Mouse (Mus musculus) regulatory T cell (primary cell): Measurements from ENCODE around the gene Pacs2.

ENCODE experiments used
- in situ Hi-C: fragments of 300-600 bp; cut with MboI, MseI; formaldehyde crosslinking; loops from one replicate; pipeline ENCODE4 v1.15.1; 2025; ENCODE audit warnings: high pct_unique_total_duplicates

The Pacs2 gene

GRCm38 (mm10) chr12:113011702-113012360 lies 2.5 kb upstream of the Pacs2 start:
- in situ Hi-C loops, result no loop called here

DNA sequence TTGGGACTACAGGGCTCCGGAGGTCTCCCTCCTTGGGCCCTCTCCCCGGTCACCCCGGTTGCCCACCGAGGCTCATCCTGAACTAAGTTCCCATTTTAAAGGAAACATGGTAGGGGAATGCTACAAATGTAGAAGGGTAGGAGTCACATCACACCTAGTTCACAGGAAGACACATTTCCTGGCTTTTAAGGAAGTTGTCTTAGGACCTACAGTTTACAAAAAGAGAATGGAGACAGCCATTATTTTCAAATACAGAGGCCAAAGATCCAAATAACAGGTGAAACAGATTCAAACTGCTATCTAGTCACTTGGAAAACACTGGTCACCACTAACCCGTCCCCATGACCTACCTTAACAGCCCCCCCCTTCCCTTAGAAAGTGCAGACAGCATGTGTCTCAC lies 1.9 kb upstream of the Pacs2 start:
- in situ Hi-C loops, result no loop called here

DNA sequence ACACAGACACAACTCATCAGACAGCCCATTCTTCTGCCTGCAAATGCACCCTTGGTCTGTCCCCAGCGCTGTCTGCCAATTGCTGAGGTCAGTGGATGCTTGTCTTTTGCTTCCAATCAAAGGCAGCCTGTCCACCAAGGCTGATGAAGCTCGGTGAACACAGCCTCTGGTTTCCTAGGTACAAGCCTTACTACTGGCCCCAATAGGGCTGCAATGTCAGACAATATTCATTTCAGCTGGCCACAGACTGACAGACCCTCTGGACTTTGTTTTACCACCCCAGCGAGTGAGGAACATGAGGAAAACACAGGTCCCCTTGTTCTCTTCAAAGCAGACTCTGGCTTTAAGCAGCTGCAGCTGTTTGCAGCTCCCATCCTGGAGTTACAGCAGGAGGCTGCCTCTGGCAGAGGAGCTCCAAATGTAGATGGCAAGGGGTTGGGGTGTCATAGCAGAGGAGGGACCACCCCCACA lies 1.3 kb upstream of the Pacs2 start:
- in situ Hi-C loops, result no loop called here

GRCm38 (mm10) chr12:113014561-113015556 lies 551 bp downstream of the Pacs2 start:
- in situ Hi-C loops, result loop anchor here (5.0 kb wide), 2 partner anchors 37 to 82 kb away; partner anchors contain the start of gene Mta1

- in situ Hi-C loops, result loop anchor here (5.0 kb wide), 2 partner anchors 36 to 81 kb away; partner anchors contain the start of gene Mta1
Measured at GRCm38 (mm10) chr12:113015956-113016355, 1.6 kb downstream of the Pacs2 start.

GRCm38 (mm10) chr12:113016976-113017375 lies 2.7 kb downstream of the Pacs2 start:
- in situ Hi-C loops, result loop anchor here (5.0 kb wide), 2 partner anchors 35 to 80 kb away; partner anchors contain the start of gene Mta1

- in situ Hi-C loops, result loop anchor here (5.0 kb wide), 2 partner anchors 35 to 80 kb away; partner anchors contain the start of gene Mta1
Measured at GRCm38 (mm10) chr12:113017429-113017984, 3.2 kb downstream of the Pacs2 start.

- in situ Hi-C loops, result loop anchor here (5.0 kb wide), 2 partner anchors 34 to 79 kb away; partner anchors contain the start of gene Mta1
Measured at GRCm38 (mm10) chr12:113018763-113019162, 4.5 kb downstream of the Pacs2 start.

DNA sequence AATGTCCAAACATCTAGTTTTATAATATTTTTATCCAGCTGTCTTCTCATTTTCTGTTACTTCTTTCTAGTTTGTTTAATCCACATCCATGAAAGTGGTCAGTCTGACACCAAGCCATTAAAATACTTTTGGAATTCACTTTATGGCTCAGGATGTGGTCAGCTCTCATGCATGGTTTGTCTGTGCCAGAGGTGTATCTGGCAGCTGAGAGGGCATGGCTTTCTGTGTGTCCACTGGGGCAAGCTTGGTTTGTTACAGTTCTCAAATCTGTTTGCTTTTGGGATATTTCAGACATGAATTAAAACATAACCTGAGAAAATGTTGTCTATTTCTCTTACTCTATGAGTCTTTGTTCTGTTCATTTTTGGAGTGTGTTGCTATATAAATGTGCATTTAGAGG lies 7.2 kb downstream of the Pacs2 start:
- in situ Hi-C loops, result no loop called here

DNA sequence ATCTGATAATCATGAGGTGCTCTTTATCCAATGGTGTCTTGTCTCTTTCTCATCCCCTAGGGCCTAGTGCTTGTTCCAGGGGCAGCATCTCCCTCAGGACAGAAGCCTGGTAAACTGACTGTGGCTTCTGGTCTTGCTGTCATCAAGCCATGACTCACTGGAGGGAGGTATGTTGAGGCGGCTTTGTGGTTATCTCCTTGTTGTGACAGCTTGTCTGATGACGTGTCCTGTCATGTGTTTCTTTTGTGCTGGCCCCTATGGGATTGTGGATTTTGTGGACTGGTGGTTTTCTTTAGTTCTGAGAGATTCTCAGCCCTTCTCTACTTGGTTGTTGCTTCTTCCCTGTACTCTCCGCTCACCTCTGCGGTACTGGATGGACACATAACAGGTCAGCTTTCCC lies 8.8 kb downstream of the Pacs2 start:
- in situ Hi-C loops, result no loop called here

DNA sequence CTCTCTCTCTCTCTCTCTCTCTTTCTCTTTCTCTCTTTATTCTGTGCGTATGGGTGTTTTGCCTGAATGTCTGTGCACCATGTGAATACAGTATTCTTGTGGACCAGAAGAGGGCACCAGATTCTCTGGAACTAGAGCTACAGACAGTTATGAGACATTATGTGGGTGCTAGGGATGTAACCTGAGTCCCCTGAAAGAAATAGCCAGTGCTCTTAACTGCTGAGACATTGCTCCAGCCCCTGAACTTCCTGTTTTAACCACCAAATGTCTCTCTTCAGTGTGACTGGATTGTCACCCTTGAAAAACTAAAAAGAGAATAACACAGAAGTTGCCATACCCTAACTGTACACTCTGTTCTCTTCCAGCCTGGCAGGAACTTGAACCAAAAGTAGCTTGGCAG lies 12.2 kb downstream of the Pacs2 start:
- in situ Hi-C loops, result no loop called here

DNA sequence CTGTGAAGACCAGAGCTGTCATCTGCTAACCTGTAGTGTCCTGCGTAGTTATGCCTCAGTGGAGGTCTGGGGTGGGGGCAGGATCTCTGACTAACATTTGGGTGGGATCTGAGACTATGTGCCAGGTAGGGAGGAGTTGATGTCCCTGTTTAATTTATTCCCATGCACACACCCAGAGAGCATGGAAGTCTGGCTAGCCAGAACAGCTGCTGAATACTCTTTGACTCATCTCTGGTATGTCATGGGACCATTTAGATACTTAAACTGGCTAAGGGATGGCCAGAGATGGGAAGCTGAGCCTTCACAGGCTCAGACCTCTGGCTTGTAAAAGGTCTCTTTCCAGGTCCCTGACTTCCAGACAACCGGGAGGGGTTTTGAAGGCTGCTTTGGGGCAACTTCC lies 13.2 kb downstream of the Pacs2 start:
- in situ Hi-C loops, result no loop called here

DNA sequence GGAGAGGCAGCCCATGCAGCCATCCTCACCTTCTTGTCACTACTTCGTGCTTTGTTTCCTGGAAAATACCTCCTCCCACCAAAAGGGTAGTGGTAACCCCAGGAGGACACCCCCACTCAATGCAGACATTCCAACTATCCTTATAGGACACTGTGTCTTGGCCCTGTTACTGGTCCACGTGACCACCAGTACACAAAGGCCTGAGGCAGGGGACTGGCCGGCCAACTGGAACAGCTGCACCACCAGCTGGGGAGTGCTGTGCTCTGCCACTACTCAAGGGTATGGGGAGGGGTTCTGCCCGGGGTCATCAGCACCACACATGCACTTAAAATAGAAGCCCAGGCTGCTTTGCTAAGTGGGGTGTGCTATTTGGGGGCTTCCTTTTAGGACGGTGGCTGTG lies 13.8 kb downstream of the Pacs2 start:
- in situ Hi-C loops, result no loop called here

GRCm38 (mm10) chr12:113028898-113029297 lies 14.6 kb downstream of the Pacs2 start:
- in situ Hi-C loops, result no loop called here

GRCm38 (mm10) chr12:113030046-113030445 lies 15.7 kb downstream of the Pacs2 start:
- in situ Hi-C loops, result no loop called here

GRCm38 (mm10) chr12:113030993-113031392 lies 16.7 kb downstream of the Pacs2 start:
- in situ Hi-C loops, result no loop called here

GRCm38 (mm10) chr12:113031441-113031840 lies 17.1 kb downstream of the Pacs2 start:
- in situ Hi-C loops, result no loop called here

DNA sequence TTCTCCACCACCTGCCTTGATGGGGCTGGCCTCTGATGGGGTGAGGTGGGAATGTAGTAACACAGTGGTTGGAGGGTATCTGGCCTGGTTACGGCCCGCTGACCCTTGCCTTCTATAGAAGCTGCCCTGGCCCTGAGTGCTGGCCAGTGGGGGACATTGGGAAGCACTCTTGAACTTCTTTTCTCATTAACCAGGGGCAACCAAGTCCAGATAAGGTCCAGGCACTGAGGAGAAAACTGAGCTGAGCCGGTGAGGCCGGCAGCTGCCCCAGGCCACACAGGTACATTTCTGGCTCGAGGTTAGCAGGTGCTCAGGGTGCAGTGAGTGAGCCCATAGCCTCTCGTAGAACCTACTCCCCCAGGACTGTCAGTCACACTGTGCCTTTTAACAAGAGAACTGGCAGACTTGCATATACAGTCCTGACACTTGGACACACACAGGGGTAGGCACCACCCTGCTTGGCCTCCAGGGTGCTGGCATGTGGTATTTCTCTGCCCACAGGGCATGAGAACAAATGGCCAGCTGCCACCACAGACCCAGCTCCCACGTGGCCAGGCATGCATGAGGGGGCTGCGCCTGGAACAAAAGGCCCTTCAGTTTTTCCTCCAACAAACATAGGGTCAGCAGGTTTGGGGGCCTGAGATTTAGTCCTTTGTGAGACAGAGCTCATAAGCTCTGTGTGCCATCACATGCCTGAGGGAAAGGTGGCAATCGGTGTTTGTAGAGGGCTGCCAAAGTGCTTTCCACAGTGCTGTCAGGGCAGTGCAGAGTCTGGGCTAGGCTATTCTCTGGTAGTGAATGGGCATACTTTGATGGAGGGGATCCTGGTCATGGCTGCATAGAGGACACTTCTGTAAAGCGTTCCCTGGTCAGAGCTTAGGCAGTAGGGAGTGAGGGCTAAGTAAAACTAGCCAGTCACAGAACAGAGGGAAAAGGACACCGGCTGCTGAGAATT lies 18.3 kb downstream of the Pacs2 start:
- in situ Hi-C loops, result no loop called here

- in situ Hi-C loops, result no loop called here
Measured at GRCm38 (mm10) chr12:113035093-113035492, 20.8 kb downstream of the Pacs2 start.

DNA sequence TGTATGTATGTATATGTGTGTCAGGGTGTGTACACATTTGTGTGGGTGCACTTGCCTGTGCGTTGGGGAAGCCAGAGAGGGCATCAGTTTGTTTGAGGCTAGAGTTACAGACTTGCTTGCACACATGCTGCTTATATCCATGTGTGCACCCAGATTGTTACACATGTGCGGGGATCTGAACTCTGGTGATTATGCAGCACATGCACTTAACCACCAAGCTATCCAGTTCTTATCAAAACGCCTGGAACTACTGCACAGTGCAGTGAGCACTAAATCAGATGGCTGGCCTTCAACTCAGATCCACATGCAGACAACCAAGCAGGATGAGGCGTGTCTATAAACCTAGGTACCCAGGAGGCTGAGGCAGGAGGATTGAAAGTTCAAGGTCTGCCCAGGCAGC lies 22.7 kb downstream of the Pacs2 start:
- in situ Hi-C loops, result no loop called here

DNA sequence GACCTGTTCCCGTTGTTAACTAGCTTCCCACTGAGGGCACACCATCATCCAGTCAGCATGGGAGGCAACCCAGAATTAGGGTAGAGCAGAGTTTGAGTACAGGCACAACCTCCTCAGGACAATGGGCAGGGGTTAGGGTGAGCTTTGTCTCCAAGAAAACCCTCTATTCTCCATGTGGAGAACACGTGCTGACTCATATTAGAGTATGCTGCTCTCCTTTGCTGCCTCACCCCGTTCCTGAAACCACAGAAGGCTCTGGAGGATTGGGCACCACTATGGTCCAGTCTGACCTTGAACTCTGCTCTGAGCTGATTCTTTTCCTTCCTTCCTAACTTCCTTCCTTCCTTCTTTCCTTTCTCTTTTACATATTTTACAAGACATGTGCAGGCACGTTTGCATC lies 24.1 kb downstream of the Pacs2 start:
- in situ Hi-C loops, result no loop called here
